Mouse (Mus musculus) forebrain, postnatal 0 days (tissue): Measurements from ENCODE around the gene Zfp30. TPM values are rescaled to one million over a fixed set of nuclear protein-coding genes. Genes with fewer than 3 reads are reported as not detected.
A peak's percentile ranks its signal among the peaks of the same experiment; 100 is the strongest.

ENCODE experiments used
- ATAC-seq: fragments of 200-750 bp; cut with Nextera tagmentation; 2 replicates; pipeline ENCODE4 v1.8.0; 2017; ENCODE audit warnings: mild to moderate bottlenecking, moderate library complexity
- DNase-seq: peaks from one replicate; pipeline ENCODE4 v3.0.0-alpha.2; 2015
- H3K27ac ChIP-seq: fragments of 300-500 bp; sonication (generic); 2 replicates; pipeline ENCODE4 v1.5.1; 2014; ENCODE audit warnings: low read depth, mild to moderate bottlenecking, antibody characterized with exemption, low read length, moderate library complexity, mixed read lengths
- H3K27me3 ChIP-seq: fragments of 300-500 bp; sonication (generic); 2 replicates; pipeline ENCODE4 v1.6.1; 2014; ENCODE audit warnings: mild to moderate bottlenecking, low read length, mixed read lengths; ENCODE audit not compliant: insufficient read depth
- H3K36me3 ChIP-seq: fragments of 300-500 bp; sonication (generic); 2 replicates; pipeline ENCODE4 v1.6.1; 2014; ENCODE audit warnings: mild to moderate bottlenecking, moderate library complexity; ENCODE audit not compliant: insufficient read depth
- H3K4me1 ChIP-seq: fragments of 300-500 bp; sonication (generic); 2 replicates; pipeline ENCODE4 v1.6.1; 2014; ENCODE audit warnings: antibody characterized with exemption; ENCODE audit not compliant: insufficient read depth
- H3K4me2 ChIP-seq: fragments of 300-500 bp; sonication (generic); 2 replicates; pipeline ENCODE4 v1.6.1; 2014; ENCODE audit warnings: low read depth, mild to moderate bottlenecking, moderate library complexity
- H3K4me3 ChIP-seq: fragments of 300-500 bp; sonication (generic); 2 replicates; pipeline ENCODE4 v1.5.1; 2014; ENCODE audit warnings: low read depth, low read length, mixed read lengths
- H3K9ac ChIP-seq: fragments of 300-500 bp; sonication (generic); 2 replicates; pipeline ENCODE4 v1.6.1; 2014; ENCODE audit warnings: mild to moderate bottlenecking
- H3K9me3 ChIP-seq: fragments of 300-500 bp; sonication (generic); 2 replicates; pipeline ENCODE4 v1.6.1; 2016; ENCODE audit warnings: low read length
- CTCF ChIP-seq: sonication (generic); IDR thresholded peaks from 2 replicates; pipeline ENCODE4 v1.5.1; 2016; ENCODE audit warnings: antibody characterized with exemption, control low read depth, low read depth
- WGBS: fragments of 180-500 bp; shearing (Covaris S2); extraction: QIAGEN DNeasy Blood & Tissue Kit; methylation state at CpG from one replicate; pipeline ENCODE4 v1.1.7; 2014; 5-methylcytosine and 5-hydroxymethylcytosine counted together
- polyA plus RNA-seq: library from polyadenylated mRNA; unstranded; fragments of >200 nt; fragmentation: Nextera tagmentation; extraction: Ambion mirVana; gene quantifications from 2 replicates; pipeline ENCODE4 v1.2.1, GENCODE M21; 2015
- total RNA-seq: library from RNA; depleted of rRNA; stranded (reverse); fragments of >200 nt; gene quantifications from 2 replicates; pipeline ENCODE4 v1.2.3, GENCODE M21; 2014; rRNA removed

The Zfp30 gene
- total RNA-seq (11.3 and 14.4 TPM in 2 replicates), polyA plus RNA-seq (10.2 and 11.4 TPM in 2 replicates)

- 3% methylated on average over 45 of the region's 45 CpGs for WGBS
Observed at GRCm38 (mm10) chr7:29783871-29784551, at the start of gene Zfp30. Gene Zfp30, plus strand, starts transcription at chr7:29783998.

GRCm38 (mm10) chr7:29742258-29742657 lies 41.5 kb upstream of the Zfp30 start:
- WGBS: 91% methylated on average over 3 of the region's 3 CpGs
- Histone ChIP-seq H3K9ac (no peak overlapping the region), H3K4me1 (no peaks in the 10 kb centered on the region), H3K27me3 (no peaks in the 10 kb centered on the region), H3K9me3 (no peaks in the 10 kb centered on the region), H3K4me3 (no peak overlapping the region), H3K4me2 (no peak overlapping the region), H3K27ac (no peak overlapping the region), H3K36me3 (no peaks in the 10 kb centered on the region)
- ATAC-seq: no peak
- TF ChIP-seq CTCF: no peak
- no peak for DNase-seq

More at GRCm38 (mm10) chr7:29783871-29784551, at the start of gene Zfp30:
- DNase-seq (peak; percentile 95), ATAC-seq (peak; percentile 97)
- 0 out of 2 replicates have a peak, but pooled peaks cover 4% of the 10 kb centered on the region for H3K4me1 ChIP-seq
- peak within 1 kb of the TSS; percentile 87 for H3K27ac ChIP-seq
- H3K36me3 ChIP-seq: peaks cover 18% of the 10 kb centered on the region
- peak within 1 kb of the TSS; percentile 94 for H3K9ac ChIP-seq
- H3K9me3 ChIP-seq: no peaks in the 10 kb centered on the region
- no peaks in the 10 kb centered on the region for H3K27me3 ChIP-seq
- no peak for TF ChIP-seq CTCF
- peak within 1 kb of the TSS; percentile 87 for H3K4me3 ChIP-seq
- H3K4me2 ChIP-seq: peak within 1 kb of the TSS; percentile 78

GRCm38 (mm10) chr7:29760476-29760875 lies 23.3 kb upstream of the Zfp30 start:
- TF ChIP-seq CTCF: no peak
- H3K36me3 ChIP-seq: no peaks in the 10 kb centered on the region
- H3K4me3 ChIP-seq: no peak overlapping the region
- WGBS: 84% methylated on average over 5 of the region's 5 CpGs
- no peak for DNase-seq
- no peak overlapping the region for H3K9ac ChIP-seq
- H3K4me2 ChIP-seq: no peak overlapping the region
- no peaks in the 10 kb centered on the region for H3K9me3 ChIP-seq
- H3K27me3 ChIP-seq: no peaks in the 10 kb centered on the region
- H3K4me1 ChIP-seq: no peaks in the 10 kb centered on the region
- no peak for ATAC-seq
- H3K27ac ChIP-seq: no peak overlapping the region

GRCm38 (mm10) chr7:29764702-29765101 lies 19.1 kb upstream of the Zfp30 start:
- H3K4me1 ChIP-seq: peaks cover 7% of the 10 kb centered on the region; the same call in 1 of the 2 replicates
- no peak for TF ChIP-seq CTCF
- no peak overlapping the region for H3K4me3 ChIP-seq
- no peaks in the 10 kb centered on the region for H3K36me3 ChIP-seq
- ATAC-seq: no peak
- H3K27me3 ChIP-seq: no peaks in the 10 kb centered on the region
- no peak overlapping the region for H3K4me2 ChIP-seq
- H3K9ac ChIP-seq: no peak overlapping the region
- no peaks in the 10 kb centered on the region for H3K9me3 ChIP-seq
- WGBS: 85% methylated on average over 7 of the region's 7 CpGs
- DNase-seq: no peak
- H3K27ac ChIP-seq: no peak overlapping the region

GRCm38 (mm10) chr7:29767058-29767686 lies 16.6 kb upstream of the Zfp30 start:
- H3K4me1 ChIP-seq: peaks cover 7% of the 10 kb centered on the region; the same call in 1 of the 2 replicates
- peak overlapping the region; percentile 81 for H3K4me3 ChIP-seq
- peak overlapping the region; percentile 70 for H3K4me2 ChIP-seq
- H3K27ac ChIP-seq: peak overlapping the region; percentile 83
- no peak for TF ChIP-seq CTCF
- H3K27me3 ChIP-seq: no peaks in the 10 kb centered on the region
- peak; percentile 90 for DNase-seq
- H3K9ac ChIP-seq: peak overlapping the region; percentile 61
- peak; percentile 59 for ATAC-seq
- WGBS: 1% methylated on average over 15 of the region's 15 CpGs
- peaks cover 5% of the 10 kb centered on the region; the same call in 1 of the 2 replicates for H3K36me3 ChIP-seq
- H3K9me3 ChIP-seq: no peaks in the 10 kb centered on the region

GRCm38 (mm10) chr7:29768090-29768900 lies 15.5 kb upstream of the Zfp30 start, which contains the start of gene Zfp84:
Gene Zfp84, plus strand, starts transcription at chr7:29768552.
- ATAC-seq: peak; percentile 97
- Histone ChIP-seq H3K4me2 (peak within 1 kb of the TSS; percentile 70), H3K9ac (peak within 1 kb of the TSS; percentile 61), H3K4me1 (peaks cover 7% of the 10 kb centered on the region; the same call in 1 of the 2 replicates), H3K27ac (peak within 1 kb of the TSS; percentile 83), H3K27me3 (no peaks in the 10 kb centered on the region), H3K4me3 (peak within 1 kb of the TSS; percentile 81), H3K9me3 (no peaks in the 10 kb centered on the region), H3K36me3 (peaks cover 12% of the 10 kb centered on the region)
- no peak for TF ChIP-seq CTCF
- DNase-seq: peak; percentile 93
- under 1% methylated on average over 32 of the region's 32 CpGs for WGBS
